Mouse (Mus musculus): ENCODE measurements around the gene Ppp5c. TPM values are rescaled to one million over a fixed set of nuclear protein-coding genes. Genes with fewer than 3 reads are reported as not detected.
A peak's percentile ranks its signal among the peaks of the same experiment; 100 is the strongest.

Ppp5c gene
- total and polyA plus RNA-seq, 3 experiments: 125 to 223 (median 128) TPM

DNA sequence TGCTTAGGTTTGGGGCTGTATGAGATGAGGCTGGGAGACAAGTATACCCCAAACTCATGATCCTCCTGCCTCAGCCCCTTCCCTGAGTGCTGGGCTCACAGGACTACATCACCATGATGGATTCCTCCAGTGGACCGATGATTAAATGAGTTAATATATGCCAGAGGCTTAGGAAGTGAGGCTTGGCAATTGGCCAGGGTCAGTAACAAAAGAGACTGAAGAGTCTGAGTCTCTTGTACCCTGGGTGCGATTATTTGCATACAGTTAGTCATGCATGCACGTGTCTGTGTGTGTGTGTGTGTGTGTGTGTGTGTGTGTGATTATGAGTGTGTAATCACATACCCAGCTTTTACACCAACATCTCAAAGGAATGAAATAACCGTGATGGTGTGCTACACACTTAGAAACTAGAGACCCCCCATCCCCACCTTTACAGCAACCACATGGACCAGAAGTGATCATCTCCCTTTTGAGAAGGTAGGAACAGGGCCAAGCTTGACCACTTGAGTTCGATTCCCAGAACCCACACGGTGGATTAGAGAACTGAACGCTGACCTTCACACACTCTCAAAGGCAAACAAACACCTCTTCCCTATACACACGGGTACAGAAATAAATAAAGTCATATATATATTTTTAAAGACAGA is 31.2 kb upstream of the Ppp5c start:
- Histone ChIP-seq H3K9me3 (replicated peaks; ENCODE audit: low read length) (peaks cover 3% of the 10 kb centered on the region), H3K4me1 (ENCODE audit: control insufficient read depth in 1 of 2, insufficient read depth in 2 of 2) (peaks cover 14 to 43% of the 10 kb centered on the region in 2 experiments), H3K4me3 (replicated peaks in 1 of 3; ENCODE audit: low read depth in 2 of 3, low read length in 2 of 3, poor library complexity in 1 of 3) (peak overlapping the region in 1 of 3 experiments; percentile 38), H3K9ac (ENCODE audit: insufficient read depth, low read depth) (peak overlapping the region; percentile 24), H3K79me2 (replicated peaks; ENCODE audit: control insufficient read depth, extremely low read depth, insufficient read depth, poor library complexity, severe bottlenecking) (no peaks in the 10 kb centered on the region), H3K4me2 (ENCODE audit: insufficient read depth, low read depth, poor library complexity, severe bottlenecking) (peak overlapping the region; percentile 58), H3K36me3 (replicated peaks in 1 of 2; ENCODE audit: control insufficient read depth in 1 of 2, insufficient read depth in 1 of 2, low read length in 1 of 2) (no peaks in the 10 kb centered on the region), H3K27me3 (replicated peaks) (no peaks in the 10 kb centered on the region), H3K27ac (ENCODE audit: insufficient read depth, low read depth) (peak overlapping the region; percentile 88)
- dilution Hi-C loops (cut with MboI; ENCODE audit: extremely low pct_ligation_motif_present, extremely low pct_unique_long_range_greater_than_20kb, low sequenced_read_pairs) (no loop called here), in situ Hi-C loops (cut with MboI; ENCODE audit: low pct_ligation_motif_present, low pct_unique_long_range_greater_than_20kb, low sequenced_read_pairs) (no loop called here)
- TF ChIP-seq IRF4 (IDR thresholded peaks at IDR 0.05; ENCODE audit: low read depth, low read length) (peak; percentile 64; the same call in 1 of the 2 replicates), MXI1 (IDR thresholded peaks at IDR 0.05; ENCODE audit: low read depth, low read length) (no peak), ETS1 (conservative IDR thresholded peaks at IDR 0.05; ENCODE audit: low read depth, low read length) (peak; percentile 72), MAFK (IDR thresholded peaks at IDR 0.05; ENCODE audit: insufficient replicate concordance, low read length) (0 out of 2 replicates have a peak, but pooled peaks have one; percentile 23), ZNF384 (IDR thresholded peaks at IDR 0.05; ENCODE audit: low read depth, low read length) (no peak), SIN3A (IDR thresholded peaks at IDR 0.05; ENCODE audit: low read length) (no peak), ZMIZ1 (IDR thresholded peaks at IDR 0.05; ENCODE audit: low read depth, low read length) (no peak), MAZ (IDR thresholded peaks at IDR 0.05; ENCODE audit: low read depth, low read length) (no peak), SMC3 (IDR thresholded peaks at IDR 0.05; ENCODE audit: low read depth, low read length) (no peak), POLR2AphosphoS2 (IDR thresholded peaks at IDR 0.05; ENCODE audit: low read depth, low read length) (no peak), USF1 (IDR thresholded peaks at IDR 0.05; ENCODE audit: low read depth, low read length) (no peak), TCF12 (IDR thresholded peaks at IDR 0.05; ENCODE audit: low read depth, low read length) (peak; percentile 64; the same call in 1 of the 2 replicates), USF2 (conservative IDR thresholded peaks at IDR 0.05; ENCODE audit: low read depth, low read length) (no peak), NRF1 (IDR thresholded peaks at IDR 0.05; ENCODE audit: low read depth, low read length) (no peak), MEF2A (IDR thresholded peaks at IDR 0.05; ENCODE audit: borderline replicate concordance, low read depth, low read length) (peak; percentile 64), EP300 (IDR thresholded peaks at IDR 0.05; ENCODE audit: low read length) (peak; percentile 80), JUN (IDR thresholded peaks at IDR 0.05; ENCODE audit: insufficient read depth, low read depth, low read length) (peak; percentile 43), NELFE (IDR thresholded peaks at IDR 0.05; ENCODE audit: low read depth, low read length) (no peak), CTCF (conservative IDR thresholded peaks at IDR 0.05 in 1 of 2, IDR thresholded peaks at IDR 0.05 in 1 of 2; ENCODE audit: low read depth in 2 of 2, low read length in 2 of 2) (no peak), ELF1 (IDR thresholded peaks at IDR 0.05; ENCODE audit: low read depth, low read length) (no peak; the same call in 1 of the 2 replicates), JUND (conservative IDR thresholded peaks at IDR 0.05; ENCODE audit: low read depth, low read length) (peak; percentile 41; the same call in 1 of the 2 replicates), BHLHE40 (IDR thresholded peaks at IDR 0.05; ENCODE audit: low read depth, low read length) (peak; percentile 99), MYC (IDR thresholded peaks at IDR 0.05; ENCODE audit: low read depth, low read length) (peak; percentile 74), HCFC1 (IDR thresholded peaks at IDR 0.05; ENCODE audit: low read depth, low read length) (no peak), MAX (IDR thresholded peaks at IDR 0.05; ENCODE audit: low read length) (peak; percentile 73)
- peak; percentile 81 for DNase-seq (ENCODE audit: extremely low read depth)
